Mouse (Mus musculus): ENCODE measurements around the gene Calr4. TPM values are rescaled to one million over a fixed set of nuclear protein-coding genes. Genes with fewer than 3 reads are reported as not detected.

Calr4 gene
- 1 to 10 TPM; 1.3 to 1.6 TPM for total RNA-seq (2021)
- long read RNA-seq, experiment 1, partial matches to known transcripts: 0 of 1 reads
- long read RNA-seq, experiment 1, other reads (novel, unspliced or antisense): 1 of 1 reads
- long read RNA-seq, experiment 2, partial matches to known transcripts: 1 of 5 reads
- long read RNA-seq, experiment 2, other reads (novel, unspliced or antisense): 2 of 5 reads

DNA sequence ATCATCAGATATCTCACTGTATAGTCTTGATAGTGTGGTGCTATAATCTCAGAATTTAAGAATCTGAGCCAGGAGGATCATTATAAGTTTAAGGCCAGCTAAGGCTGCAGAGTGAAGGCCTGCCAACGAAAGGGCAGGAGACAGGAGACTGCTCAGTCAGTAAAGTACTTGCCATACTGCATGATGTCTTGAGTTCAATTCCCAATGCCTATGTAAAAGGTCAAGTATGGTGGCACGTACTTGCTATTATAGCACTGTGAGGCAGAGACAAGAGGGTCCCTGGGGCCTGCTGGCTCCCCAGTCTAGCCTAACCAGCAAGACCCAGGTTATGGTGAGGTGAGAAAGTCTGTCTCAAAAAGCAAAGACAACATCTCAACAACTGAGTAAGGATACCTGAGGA, at the start of gene Calr4:
TSS of gene Calr4 (plus strand) at position 301 of the 400 bp plus-strand sequence.
- no peak for DNase-seq (ENCODE audit: low spot score in 2 of 2)

DNA sequence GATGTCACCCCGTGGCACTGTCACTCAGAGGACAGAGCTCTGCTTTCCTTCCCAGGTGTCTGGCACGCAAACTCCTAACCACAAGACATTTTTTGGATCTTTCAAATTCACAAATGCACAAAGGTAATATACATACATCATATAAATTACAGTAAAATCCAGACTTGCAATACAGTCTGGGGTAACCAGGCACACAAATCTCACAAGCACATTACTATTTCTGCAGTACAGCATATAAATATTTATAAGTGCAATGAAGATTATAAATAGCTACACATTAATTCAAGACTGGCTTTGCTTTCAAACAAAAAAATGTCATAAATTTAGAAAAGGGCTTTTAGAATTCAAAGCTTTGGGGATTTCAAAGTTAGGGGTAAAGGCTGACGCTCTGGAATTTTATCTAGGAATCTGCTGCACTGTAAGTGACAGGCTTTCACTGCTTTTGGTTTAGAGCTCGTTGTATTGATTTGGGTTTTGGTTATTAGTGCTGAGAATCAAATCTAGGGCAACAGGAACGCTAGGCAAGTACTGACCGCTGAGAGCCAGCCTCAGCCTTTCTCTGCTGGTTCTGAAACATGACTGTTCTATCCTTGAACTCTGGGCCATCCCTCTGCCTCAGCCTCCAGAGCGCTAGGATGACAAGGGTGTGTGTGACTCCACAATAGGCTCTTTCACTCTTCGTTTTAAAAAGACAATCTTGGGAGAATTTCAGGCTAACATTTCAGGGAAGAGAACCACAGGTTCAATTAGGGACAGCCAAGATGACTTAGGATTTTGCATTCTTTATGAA, 48.5 kb upstream of the Calr4 start:
- no peak for DNase-seq (ENCODE audit: low spot score in 2 of 2)

DNA sequence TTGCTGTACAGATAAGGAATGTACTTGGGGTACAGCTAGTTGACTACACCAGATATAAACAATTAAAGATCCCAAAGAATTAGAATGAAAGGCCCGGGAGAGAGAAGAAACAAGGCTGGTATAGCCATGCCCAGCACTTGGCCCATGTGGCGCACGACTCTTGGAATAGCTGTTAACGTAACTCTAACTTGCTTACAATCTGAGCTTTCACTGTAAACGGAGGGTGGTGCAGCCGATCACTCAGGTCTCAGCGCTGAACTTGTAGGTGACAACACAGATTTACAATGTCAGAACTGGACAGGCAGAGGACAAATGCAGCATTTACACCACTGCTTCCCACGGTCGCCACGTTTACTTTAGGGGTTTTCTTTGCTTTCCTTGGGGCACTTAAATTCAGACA, 42.7 kb upstream of the Calr4 start:
- no peak for DNase-seq (ENCODE audit: low spot score in 2 of 2)

DNA sequence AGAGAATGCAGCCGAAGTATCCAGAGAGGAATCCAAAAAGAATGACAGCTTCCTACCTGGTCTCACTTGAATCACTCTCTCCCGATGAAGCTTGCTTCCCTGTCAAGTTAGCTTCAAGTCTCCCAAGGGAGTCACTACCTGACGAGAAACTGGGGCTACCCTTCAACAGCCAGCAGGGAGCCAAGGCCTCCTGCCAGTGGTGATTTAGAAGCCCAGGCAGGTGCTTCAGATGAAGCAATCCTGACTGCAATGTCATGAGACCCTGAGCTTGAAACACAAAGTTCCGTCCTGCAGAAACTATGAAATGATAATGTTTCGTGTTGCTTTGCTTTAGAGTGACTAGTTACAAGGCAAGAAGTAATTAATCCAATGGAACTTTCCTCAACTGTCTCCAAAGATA, 40.4 kb upstream of the Calr4 start:
- no peak for DNase-seq (ENCODE audit: low spot score in 2 of 2)

DNA sequence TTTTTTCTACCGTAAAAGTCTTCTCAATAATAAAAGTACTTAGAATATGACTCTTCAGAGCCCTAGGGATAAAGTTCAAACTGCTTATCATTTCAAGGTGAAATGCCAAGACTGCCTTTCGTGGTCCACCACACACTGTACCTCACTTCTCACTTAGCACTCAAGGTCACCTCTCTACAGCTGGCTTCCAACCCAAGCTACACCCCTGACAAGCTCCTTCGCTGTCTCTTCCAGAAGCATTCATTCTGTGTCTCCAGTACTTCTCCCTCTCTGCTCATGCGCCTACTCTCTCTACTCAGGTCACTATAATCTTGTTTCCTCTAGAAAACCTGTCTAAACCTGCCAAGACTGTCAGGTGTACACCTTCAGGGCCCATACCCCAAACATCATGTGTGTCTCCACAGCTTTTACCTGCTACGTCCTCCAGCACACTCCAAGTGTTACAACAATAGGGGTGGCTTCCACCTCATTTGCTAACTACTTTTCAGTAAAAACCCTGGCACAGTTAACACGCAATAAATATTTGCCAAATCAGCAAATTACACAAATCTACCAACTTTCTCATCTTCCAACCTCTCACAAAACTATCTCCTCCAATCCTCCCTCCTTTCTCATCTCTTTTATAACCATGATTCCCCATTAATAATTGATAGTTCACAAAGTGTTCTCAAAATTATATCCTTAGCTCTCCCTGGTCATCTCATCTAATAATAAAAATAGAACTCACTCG, 38.2 kb upstream of the Calr4 start:
- DNase-seq (ENCODE audit: low spot score in 2 of 2): no peak

DNA sequence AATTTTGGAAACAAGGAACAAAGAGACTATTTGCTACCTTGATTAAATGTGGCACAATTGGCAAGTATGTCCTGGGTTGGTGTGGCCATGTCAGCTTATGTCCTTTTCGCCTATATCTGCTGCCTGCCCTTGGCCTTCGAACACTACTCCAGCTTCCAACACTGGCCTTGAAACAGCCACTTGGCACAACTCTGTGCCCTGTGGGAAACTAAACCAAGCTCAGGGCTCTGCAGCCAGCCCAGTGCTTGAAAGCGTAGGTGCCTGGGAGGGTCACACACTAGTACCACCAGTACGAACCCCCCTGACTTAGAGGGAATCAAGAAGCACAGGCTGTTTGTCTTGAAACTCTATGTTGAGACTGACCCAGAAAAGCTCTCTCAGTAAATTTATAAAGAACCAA, 35.2 kb upstream of the Calr4 start:
- DNase-seq (ENCODE audit: low spot score in 2 of 2): no peak

DNA sequence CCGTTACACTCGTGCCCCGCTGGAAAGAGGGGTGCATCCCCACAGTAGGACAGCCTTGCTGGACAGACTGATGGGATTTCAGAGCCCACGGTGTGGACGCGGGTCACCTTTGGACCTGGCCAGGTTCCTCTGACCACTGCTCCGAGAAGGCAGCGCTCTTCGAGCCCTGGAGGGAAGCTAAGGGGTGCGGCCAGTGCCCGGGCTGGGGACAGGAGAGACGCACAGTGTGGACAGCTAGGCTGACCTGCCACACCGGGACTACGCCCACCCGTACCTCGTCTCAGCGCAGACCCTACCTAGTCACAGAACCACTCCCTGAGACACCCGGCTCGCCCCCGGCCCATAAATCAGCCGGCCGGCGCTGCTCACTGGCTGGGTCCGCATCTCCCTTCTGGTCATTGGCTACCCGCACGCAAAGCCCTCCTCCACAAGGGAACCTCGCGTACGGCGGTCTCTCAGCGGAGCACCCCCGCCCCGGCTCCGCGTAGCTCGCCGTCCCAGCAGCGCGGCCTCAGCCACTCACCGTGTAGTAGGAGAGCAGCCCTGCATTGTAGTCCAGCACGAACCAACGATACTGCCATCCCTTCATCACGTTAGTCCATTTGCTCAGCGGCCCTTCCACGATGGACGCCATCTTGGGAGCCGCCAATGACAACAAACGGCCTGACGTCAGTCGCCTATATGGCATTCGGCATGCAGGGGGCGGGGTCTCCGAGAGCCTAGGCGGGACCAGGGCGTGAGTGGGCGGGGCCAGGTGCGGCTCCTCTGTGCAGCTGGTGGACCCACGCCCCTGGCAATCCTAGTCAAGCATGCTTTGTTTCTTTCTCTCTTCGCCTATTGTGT, 32.5 kb upstream of the Calr4 start, which contains the start of gene Osbpl9:
TSS of gene Osbpl9 (minus strand) at position 691 of the 843 bp plus-strand sequence.
- peak; percentile 97 to 98 for DNase-seq (ENCODE audit: low spot score in 2 of 2)

DNA sequence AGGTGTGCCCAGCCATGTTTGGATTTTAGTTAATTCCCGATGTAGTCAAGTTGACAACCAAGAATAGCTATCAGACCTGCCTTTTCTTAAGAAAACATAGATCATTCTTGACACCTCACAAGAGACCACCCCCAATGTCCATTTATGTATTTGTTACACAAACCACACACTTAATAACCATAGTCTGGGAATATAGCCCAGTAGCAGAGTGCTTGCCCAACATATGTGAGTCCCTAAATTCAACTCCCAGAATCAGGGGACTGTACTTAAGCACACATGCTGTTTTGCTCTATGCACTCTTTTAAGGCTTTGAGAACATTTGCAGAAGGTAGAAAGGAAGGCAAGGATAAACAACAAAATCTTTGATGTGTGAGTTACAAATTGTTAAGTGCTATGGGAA, 30.4 kb upstream of the Calr4 start:
- no peak for DNase-seq (ENCODE audit: low spot score in 2 of 2)

DNA sequence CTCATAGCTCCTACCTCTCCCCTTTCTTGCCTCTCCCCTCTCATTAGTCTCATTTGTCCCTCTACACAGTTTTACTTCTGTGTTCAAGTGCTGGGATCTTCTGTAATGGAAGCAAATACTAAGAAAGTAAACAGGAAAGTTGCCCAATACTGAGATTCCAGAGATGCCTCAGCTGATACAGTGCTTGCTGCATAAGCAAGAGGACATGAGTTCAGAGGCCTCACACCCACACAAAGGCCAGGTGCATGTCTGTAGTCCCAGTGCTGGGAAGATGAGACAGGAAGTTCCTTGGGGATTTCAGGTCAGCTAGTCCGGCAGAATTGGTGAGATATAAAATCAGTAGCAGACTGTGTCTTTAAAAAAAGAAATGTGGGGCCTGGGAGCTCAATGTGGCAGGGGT, 29.9 kb upstream of the Calr4 start:
- DNase-seq (ENCODE audit: low spot score in 2 of 2): no peak

DNA sequence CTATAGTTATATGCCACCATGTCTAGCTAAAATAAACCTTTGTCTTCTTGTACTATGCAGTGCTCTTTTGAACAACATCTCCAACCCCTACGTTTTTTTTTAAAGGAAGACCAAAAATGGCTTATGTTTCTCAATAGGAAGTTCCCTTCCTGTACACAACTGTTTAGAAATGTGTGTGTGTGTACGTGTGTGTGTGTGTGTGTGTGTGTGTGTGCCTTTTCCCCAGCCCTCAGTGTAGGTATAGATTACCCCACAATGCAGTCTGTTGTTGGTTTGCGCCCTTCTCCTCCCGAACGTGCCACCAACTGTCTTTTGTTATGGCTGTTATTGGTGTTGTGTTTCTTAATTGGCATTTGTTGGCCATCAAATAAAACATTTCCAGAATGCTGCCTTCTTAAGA, 26.8 kb upstream of the Calr4 start:
- no peak for DNase-seq (ENCODE audit: low spot score in 2 of 2)

DNA sequence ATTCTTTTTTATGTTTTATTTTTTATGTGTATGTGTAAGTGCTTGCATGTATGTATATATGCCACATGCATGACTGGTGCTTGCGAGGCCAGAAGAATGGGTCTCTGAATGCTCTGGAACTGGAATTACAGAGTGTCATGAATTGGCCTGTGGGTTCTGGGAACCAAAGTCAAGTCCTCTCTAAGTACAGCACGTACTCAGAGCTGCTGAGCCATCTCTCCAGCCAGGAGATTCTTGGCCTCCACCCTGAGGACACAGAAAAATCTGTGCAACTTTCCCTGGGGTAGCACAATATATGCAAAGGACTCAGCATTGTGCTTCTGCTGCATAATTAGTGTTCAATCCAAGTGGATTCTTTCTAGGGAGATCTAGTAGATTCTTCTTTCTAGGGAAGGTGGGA, 24.0 kb upstream of the Calr4 start:
- DNase-seq (ENCODE audit: low spot score in 2 of 2): no peak

DNA sequence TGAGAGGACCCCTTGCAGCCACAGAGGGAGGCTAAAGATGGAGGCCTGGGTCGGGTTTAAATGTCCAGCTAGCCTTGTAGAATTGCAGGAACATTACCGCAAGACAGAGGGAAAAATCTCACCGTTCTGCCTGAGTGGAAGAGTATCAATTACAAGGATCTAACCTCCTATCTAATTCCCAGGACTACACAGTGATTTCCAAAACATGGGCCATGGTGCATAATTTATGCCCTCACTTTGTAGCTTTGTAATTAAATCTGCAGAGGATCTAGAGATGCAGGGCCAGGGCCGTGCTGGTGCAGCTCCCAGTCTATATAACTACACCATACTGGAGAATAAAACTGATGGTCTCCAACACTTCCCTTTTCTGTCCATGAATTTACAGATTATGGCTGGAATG, 23.4 kb upstream of the Calr4 start:
- no peak for DNase-seq (ENCODE audit: low spot score in 2 of 2)

DNA sequence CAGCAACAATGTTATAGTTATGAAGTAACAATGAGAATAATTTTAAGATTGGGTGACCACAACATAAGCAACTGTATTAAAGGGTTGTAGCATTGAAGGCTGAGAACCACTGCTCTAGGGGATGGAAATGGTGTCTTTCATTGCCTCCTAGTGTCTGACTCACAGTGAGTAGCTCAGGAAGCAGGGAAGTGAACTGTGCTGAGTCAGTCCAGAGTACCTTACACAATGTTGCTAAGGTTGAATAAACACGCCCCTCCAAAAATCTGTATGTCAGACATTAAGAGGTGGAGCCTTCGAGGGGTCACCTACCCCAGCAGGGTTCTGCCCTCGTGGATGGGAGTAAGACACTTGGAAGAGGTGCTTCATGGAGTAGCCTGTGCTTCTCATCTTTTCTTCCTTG, 20.3 kb upstream of the Calr4 start:
- DNase-seq (ENCODE audit: low spot score in 2 of 2): no peak

DNA sequence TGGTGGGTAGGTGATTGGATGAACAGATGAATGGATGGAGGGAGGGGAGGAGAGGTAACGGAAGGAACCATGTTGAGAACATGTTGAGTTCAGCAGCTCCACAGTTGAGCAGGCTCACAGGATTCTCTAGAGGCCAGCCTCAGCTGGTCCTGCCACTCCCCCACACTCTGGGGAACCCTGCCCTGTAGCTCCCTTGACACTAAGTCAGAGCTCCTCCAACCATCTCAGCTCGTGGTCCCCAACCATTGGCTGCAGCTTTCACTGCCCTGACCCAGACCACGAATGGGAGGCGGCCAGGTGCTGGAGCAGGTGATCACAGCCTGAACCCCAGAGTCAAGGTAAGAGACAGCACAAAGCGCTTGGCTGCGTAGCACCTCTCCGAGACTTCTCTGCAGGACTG, 16.3 kb upstream of the Calr4 start:
- DNase-seq (ENCODE audit: low spot score in 2 of 2): no peak

DNA sequence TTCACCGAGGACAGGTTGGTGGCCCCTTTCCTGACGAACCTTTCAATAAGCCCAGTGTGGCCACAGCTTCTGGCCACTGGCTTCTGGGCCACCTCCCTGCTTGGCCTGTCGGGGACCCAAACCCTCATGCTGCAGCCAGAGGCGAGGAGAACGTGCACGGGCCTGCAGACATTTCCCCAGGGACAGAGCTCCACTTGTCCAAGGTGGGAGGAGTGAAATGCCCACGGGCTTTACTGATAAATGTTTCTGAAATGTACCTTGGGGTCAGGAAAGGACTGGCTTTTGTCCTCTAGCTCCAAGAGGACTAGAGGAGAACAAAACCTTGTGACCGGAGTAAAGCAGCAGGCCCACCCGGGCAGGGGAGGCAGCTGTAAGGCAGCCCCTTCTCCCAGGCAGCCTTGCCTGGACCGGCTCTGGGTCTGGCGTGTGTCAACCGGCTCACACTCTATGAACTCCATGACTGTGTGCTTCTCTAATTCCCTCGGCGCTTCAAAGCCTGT, 13.8 kb upstream of the Calr4 start:
- DNase-seq (ENCODE audit: low spot score in 2 of 2): no peak

DNA sequence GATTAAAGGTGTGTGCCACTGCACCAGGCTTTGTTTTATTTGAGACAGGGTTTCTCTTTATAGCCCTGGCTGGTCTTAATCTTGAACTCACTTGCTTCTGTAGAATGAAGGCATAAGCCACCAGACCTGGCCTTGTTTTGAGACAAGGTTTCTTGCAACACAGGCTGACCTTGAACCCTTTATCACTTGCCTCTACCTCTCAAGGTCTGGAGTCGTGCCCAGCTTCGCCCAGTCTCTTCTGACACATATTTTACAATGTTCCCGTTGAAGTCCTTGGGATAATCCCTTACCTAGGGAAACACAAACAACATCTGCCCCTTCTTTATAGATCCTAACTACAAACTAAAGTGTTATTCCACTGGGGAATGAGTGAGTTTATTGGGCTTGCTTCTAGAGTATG, 12.3 kb upstream of the Calr4 start:
- no peak for DNase-seq (ENCODE audit: low spot score in 2 of 2)

DNA sequence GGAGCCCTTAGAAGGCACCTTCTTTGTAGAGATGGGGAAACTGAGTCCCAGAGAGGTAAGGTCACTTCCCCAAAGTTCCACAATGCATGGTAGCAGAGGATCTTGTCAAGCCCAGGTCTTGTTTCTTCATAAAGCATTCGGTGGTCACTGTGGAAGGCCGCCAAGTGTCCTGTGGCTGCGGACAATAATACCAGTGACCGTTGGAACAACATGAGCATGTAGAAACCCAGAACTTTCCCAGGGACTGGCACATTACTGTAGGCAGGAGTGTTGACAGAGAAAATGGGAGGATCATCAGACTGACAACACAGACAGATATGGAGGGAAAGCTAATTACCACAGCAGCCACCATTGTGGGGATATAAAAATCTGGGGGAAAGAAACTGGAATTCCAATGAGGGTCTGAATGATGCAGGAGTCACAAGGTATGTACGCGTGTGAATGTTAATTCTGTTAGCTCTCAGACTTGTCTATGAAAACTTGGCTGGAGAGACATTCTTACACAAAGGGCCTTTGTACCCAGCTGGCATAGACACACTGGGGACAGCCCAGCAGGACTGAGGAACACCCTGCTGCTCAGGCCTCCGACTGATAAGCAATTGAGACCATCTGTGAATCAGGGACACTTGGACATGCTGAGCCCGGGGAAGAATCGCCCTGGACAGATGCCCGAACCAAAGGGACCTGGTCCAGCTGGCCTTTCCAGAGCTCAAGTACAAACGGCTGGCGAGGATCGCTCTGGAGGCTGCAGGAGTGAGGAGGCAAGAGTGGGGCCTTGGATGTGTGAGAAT, 9.3 kb upstream of the Calr4 start:
- DNase-seq (ENCODE audit: low spot score in 2 of 2): peak; percentile 83 to 95

DNA sequence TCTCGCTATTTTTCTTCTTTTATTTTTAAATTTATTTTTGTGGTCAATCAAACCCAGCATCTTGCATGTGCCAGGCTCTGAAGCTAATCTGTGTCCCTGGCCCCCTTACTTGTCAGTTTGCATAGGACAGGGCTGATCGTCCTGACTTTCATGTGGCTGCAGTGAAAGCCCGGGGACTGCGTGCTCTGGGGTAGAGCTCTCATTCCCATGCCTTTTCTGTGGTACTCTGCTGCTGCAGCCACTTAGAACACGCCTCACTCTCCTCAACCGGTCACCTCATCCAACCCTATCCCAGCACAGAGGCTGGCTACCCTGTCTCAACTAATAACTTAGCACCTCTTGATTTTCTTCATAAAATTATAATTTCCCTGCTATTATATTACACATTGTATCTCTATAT, 8.7 kb upstream of the Calr4 start:
- no peak for DNase-seq (ENCODE audit: low spot score in 2 of 2)

DNA sequence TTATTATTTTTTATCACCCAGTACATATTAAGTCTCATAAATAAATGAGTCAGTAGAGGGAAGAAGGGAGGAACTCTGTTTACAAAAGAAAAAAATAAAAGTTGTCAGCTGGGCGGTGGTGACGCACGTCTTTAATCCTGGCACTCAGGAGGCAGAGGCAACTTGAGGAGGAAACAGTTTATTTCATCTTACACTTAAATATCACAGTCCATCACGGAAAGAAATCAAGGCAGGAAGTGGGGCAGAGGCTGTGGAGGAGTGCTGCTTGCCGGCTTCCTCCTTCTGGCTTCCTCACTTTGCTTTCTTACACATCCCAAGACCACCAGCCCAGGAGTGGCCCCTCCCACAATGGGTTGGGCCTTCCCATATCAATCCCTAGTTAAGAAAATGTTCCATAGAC, 8.2 kb upstream of the Calr4 start:
- DNase-seq (ENCODE audit: low spot score in 2 of 2): no peak

DNA sequence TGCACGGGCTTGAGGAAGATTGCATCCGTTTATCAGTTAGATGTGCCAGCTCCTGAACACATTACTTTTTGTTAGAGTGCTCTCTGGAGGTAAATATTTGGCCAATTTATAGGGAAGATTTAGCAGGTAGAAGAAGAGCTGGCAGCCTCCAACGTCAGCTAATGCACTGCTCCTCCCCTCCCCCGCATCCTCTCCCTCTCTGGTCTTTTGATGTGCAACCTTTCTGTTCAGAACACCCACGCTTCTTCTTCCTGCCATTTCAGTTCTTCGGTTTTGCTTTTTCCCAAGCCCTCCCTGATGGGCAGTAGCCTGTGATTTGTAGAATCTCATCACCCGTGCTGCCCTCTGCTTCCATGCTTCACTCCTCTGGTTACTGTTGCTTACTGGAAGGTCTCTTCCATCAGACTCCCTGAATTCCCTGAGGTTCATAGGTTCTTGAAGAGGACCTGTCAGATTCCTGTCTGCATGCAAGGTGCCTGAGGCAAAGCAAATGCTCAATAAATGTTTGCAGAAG, 4.5 kb upstream of the Calr4 start:
- DNase-seq (ENCODE audit: low spot score in 2 of 2): no peak

Data from layer of hippocampus, postnatal 14 days (tissue).